Mouse (Mus musculus): ENCODE measurements around the gene Tuba1b. TPM values are rescaled to one million over a fixed set of nuclear protein-coding genes. Genes with fewer than 3 reads are reported as not detected.
A peak's percentile ranks its signal among the peaks of the same experiment; 100 is the strongest.
"Not testable (repeated sequence)": the region's sequence is repeated elsewhere in the genome, so short reads cannot be mapped to it uniquely, and the experiment has no call there.

The Tuba1b gene
- total and polyA plus RNA-seq, 3 experiments = 1,149 to 2,960 (median 2,851) TPM

DNA sequence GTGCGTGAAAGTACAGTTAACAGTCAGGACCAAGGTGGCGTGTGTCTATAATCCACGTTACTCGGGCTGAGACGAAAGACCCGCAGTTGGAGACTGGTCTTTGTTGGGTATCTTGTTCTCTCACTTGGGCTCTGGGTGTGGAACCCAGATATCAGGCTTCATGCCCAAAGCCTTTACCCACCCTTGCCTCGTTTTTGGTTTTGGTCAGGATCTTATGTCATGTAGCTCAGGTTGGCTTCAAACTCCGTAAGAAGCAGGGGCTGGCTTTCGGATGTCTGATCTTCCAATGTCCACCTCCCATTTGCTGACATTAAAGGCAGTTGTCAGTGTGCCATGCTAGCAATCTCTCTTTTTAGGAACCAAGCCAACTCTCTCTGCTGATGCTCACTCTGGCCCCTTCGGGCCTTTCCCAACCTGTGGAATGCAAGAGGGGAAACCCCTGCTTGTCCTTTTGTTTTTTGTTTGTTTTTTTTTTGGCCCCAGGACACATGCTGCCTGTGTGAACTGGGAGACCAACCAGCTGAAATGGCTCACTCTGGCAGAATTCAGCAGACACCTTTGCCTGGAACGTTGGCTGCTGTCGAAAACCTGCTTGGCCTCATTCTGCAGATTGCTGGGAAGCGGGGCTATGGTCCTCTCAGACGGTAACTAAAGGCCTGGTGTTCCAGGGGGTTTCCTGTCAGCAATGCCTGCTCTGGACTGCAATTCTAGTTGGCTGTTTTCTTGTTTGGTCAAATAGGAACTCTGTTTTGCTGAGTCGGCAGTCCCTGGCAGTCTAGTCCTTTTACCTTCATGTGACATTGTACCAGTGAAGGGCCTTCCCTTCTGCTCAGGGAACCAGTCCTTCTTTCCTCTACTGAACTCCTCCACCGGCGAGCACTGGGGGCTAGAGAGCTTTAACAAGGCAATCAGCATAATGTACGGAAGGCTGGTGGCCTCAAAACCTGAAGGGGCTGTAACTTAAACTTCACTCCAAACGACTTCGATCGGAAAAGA, 42.7 kb upstream of the Tuba1b start:
- in situ Hi-C loops (cut with MboI; ENCODE audit: low pct_ligation_motif_present, low pct_unique_long_range_greater_than_20kb, low sequenced_read_pairs) (no loop called here), dilution Hi-C loops (cut with MboI; ENCODE audit: extremely low pct_ligation_motif_present, extremely low pct_unique_long_range_greater_than_20kb, low sequenced_read_pairs) (no loop called here)
- Histone ChIP-seq H3K79me2 (replicated peaks; ENCODE audit: control insufficient read depth, extremely low read depth, insufficient read depth, poor library complexity, severe bottlenecking) (no peaks in the 10 kb centered on the region), H3K9me3 (replicated peaks; ENCODE audit: low read length) (no peaks in the 10 kb centered on the region), H3K27ac (ENCODE audit: insufficient read depth, low read depth) (no peak overlapping the region), H3K9ac (ENCODE audit: insufficient read depth, low read depth) (no peak overlapping the region), H3K27me3 (replicated peaks) (peaks cover 3% of the 10 kb centered on the region), H3K36me3 (replicated peaks in 1 of 2; ENCODE audit: control insufficient read depth in 1 of 2, insufficient read depth in 1 of 2, low read length in 1 of 2) (no peaks in the 10 kb centered on the region), H3K4me1 (ENCODE audit: control insufficient read depth in 1 of 2, insufficient read depth in 2 of 2) (peaks cover 3 to 16% of the 10 kb centered on the region in 2 experiments), H3K4me2 (ENCODE audit: insufficient read depth, low read depth, poor library complexity, severe bottlenecking) (no peak overlapping the region), H3K4me3 (replicated peaks in 1 of 3; ENCODE audit: low read depth in 2 of 3, low read length in 2 of 3, poor library complexity in 1 of 3) (no peak overlapping the region)
- TF ChIP-seq BHLHE40 (IDR thresholded peaks at IDR 0.05; ENCODE audit: low read depth, low read length) (no peak), MAFK (IDR thresholded peaks at IDR 0.05; ENCODE audit: insufficient replicate concordance, low read length) (peak; percentile 96)
- no peak for DNase-seq (ENCODE audit: extremely low read depth)

DNA sequence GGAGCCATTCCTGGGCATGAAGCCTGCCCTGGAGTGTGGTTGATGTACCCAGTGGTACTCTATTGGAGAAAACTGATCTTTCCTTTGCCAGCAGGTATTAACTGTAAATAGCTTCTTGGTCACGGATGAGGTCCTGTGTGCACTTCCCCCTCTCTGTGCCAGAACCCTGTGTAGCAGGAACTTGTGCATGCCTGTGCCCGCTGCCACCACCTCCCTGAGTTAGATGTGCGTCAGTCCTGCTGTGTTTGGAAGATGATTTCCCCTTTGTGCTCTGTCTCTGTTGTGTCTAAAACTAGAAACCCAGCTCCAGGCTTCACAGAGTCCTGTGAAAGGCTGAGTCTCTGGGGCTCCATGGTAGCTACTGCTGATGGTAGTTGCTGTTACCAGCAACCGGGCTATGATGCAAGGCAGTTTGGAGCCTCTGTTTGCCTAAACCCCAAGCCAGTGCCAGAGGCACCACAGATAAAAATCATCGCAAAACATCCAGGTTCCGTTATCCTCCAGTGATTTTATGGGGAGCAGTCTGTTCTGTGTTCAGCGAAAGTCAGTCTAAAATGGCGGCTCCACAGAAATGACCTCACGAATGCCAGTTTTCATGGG, 38.8 kb upstream of the Tuba1b start:
- in situ Hi-C loops (cut with MboI; ENCODE audit: low pct_ligation_motif_present, low pct_unique_long_range_greater_than_20kb, low sequenced_read_pairs) = no loop called here
- no peak overlapping the region for H3K4me3 ChIP-seq (replicated peaks in 1 of 3; ENCODE audit: low read depth in 2 of 3, low read length in 2 of 3, poor library complexity in 1 of 3)
- H3K27me3 ChIP-seq (replicated peaks) = no peaks in the 10 kb centered on the region
- no peak for DNase-seq (ENCODE audit: extremely low read depth)
- no peak for TF ChIP-seq MAX (IDR thresholded peaks at IDR 0.05; ENCODE audit: low read length)
- TF ChIP-seq USF2 (conservative IDR thresholded peaks at IDR 0.05; ENCODE audit: low read depth, low read length) = no peak
- TF ChIP-seq E2F4 (IDR thresholded peaks at IDR 0.05; ENCODE audit: insufficient replicate concordance, low read depth, low read length) = no peak
- TF ChIP-seq UBTF (IDR thresholded peaks at IDR 0.05; ENCODE audit: low read depth, low read length) = no peak
- no peak for TF ChIP-seq NRF1 (IDR thresholded peaks at IDR 0.05; ENCODE audit: low read depth, low read length)
- no peak for TF ChIP-seq MAFK (IDR thresholded peaks at IDR 0.05; ENCODE audit: insufficient replicate concordance, low read length)
- no peak for TF ChIP-seq CHD1 (IDR thresholded peaks at IDR 0.05; ENCODE audit: low read depth, low read length)
- TF ChIP-seq MXI1 (IDR thresholded peaks at IDR 0.05; ENCODE audit: low read depth, low read length) = no peak
- no peak for TF ChIP-seq JUND (conservative IDR thresholded peaks at IDR 0.05; ENCODE audit: low read depth, low read length)
- no peak for TF ChIP-seq ZKSCAN1 (IDR thresholded peaks at IDR 0.05; ENCODE audit: borderline replicate concordance, low read depth, low read length)
- no peak for TF ChIP-seq POLR2A (IDR thresholded peaks at IDR 0.05; ENCODE audit: low read depth, low read length)
- TF ChIP-seq MYC (IDR thresholded peaks at IDR 0.05; ENCODE audit: low read depth, low read length) = no peak
- no peak for TF ChIP-seq GABPA (IDR thresholded peaks at IDR 0.05; ENCODE audit: insufficient replicate concordance, low read depth, low read length)
- no peak for TF ChIP-seq HCFC1 (IDR thresholded peaks at IDR 0.05; ENCODE audit: low read depth, low read length)
- TF ChIP-seq ELF1 (IDR thresholded peaks at IDR 0.05; ENCODE audit: low read depth, low read length) = no peak
- no peaks in the 10 kb centered on the region for H3K79me2 ChIP-seq (replicated peaks; ENCODE audit: control insufficient read depth, extremely low read depth, insufficient read depth, poor library complexity, severe bottlenecking)
- no peak overlapping the region for H3K4me2 ChIP-seq (ENCODE audit: insufficient read depth, low read depth, poor library complexity, severe bottlenecking)
- H3K9me3 ChIP-seq (replicated peaks; ENCODE audit: low read length) = no peaks in the 10 kb centered on the region
- dilution Hi-C loops (cut with MboI; ENCODE audit: extremely low pct_ligation_motif_present, extremely low pct_unique_long_range_greater_than_20kb, low sequenced_read_pairs) = no loop called here
- peaks cover 3 to 25% of the 10 kb centered on the region in 2 experiments for H3K4me1 ChIP-seq (ENCODE audit: control insufficient read depth in 1 of 2, insufficient read depth in 2 of 2)
- H3K27ac ChIP-seq (ENCODE audit: insufficient read depth, low read depth) = no peak overlapping the region
- no peak overlapping the region for H3K9ac ChIP-seq (ENCODE audit: insufficient read depth, low read depth)
- no peaks in the 10 kb centered on the region for H3K36me3 ChIP-seq (replicated peaks in 1 of 2; ENCODE audit: control insufficient read depth in 1 of 2, insufficient read depth in 1 of 2, low read length in 1 of 2)

GRCm38 (mm10) chr15:98971576-98972320, 37.4 kb upstream of the Tuba1b start:
- H3K4me2 ChIP-seq (ENCODE audit: insufficient read depth, low read depth, poor library complexity, severe bottlenecking); H3K36me3 ChIP-seq (replicated peaks in 1 of 2; ENCODE audit: control insufficient read depth in 1 of 2, insufficient read depth in 1 of 2, low read length in 1 of 2); H3K27ac ChIP-seq (ENCODE audit: insufficient read depth, low read depth); dilution Hi-C loops (cut with MboI; ENCODE audit: extremely low pct_ligation_motif_present, extremely low pct_unique_long_range_greater_than_20kb, low sequenced_read_pairs); in situ Hi-C loops (cut with MboI; ENCODE audit: low pct_ligation_motif_present, low pct_unique_long_range_greater_than_20kb, low sequenced_read_pairs); H3K4me3 ChIP-seq (replicated peaks in 1 of 3; ENCODE audit: low read depth in 2 of 3, low read length in 2 of 3, poor library complexity in 1 of 3); H3K9me3 ChIP-seq (replicated peaks; ENCODE audit: low read length); H3K9ac ChIP-seq (ENCODE audit: insufficient read depth, low read depth); DNase-seq (ENCODE audit: extremely low read depth); H3K79me2 ChIP-seq (replicated peaks; ENCODE audit: control insufficient read depth, extremely low read depth, insufficient read depth, poor library complexity, severe bottlenecking); H3K27me3 ChIP-seq (replicated peaks): not testable (repeated sequence)
- peaks cover 3 to 22% of the 10 kb centered on the region in 2 experiments for H3K4me1 ChIP-seq (ENCODE audit: control insufficient read depth in 1 of 2, insufficient read depth in 2 of 2)

All from CH12.LX (cell line).